9 mouse cellular contexts compared by ENCODE assay signal in the genomic region with DNA sequence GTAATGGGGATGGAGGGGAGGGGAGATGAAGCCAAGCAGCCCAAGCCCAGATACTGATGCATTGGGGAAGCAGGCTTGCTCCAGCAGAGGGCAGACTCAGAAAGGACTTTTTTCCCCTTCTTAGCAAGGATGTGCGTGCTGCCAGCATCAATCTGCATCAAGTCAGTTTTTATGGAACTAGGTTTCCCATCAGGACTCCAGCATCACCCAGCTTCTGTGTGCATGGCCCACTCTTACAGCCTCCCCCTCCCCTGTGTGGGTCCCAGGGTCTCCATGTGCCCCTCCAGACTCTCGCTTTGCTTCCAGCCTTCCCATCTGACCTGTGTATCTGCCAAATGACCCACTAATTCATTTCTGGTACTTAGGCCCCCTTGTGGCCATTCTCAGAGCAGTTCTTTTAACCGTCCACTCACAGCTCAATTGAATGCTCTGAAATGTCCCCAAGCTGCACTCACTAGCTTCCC.
DNase-seq lines count a peak whose midpoint lies in the region; ATAC-seq and TF ChIP-seq lines count a peak whose summit lies in the region.
"Had no signal": no experiment of that assay in that cellular context is flagged by ENCODE, and none has a peak within 500 bp of the region (broad histone marks: within the 10 kb centered on the region; RNA-seq: fewer than 3 reads in every experiment).

No protein-coding gene starts in this region.

- TF ChIP-seq CTCF in intestine, postnatal 0 days (IDR thresholded peaks at IDR 0.05; ENCODE audit: low read depth): peak; percentile 78

- ATAC-seq in intestine, postnatal 0 days: no peak; the same call in 1 of the 2 replicates
- peak; percentile 57; the same call in 1 of the 2 replicates for ATAC-seq in midbrain, embryonic 16.5 days

- intact Hi-C loops in left cerebral cortex, postnatal 25 days (cut with DNase I): loop anchor here (2.0 to 10.0 kb wide), 6 partner anchors 73 to 830 kb away; a partner anchor contains a TSS

- DNase-seq in adrenal gland, adult 2 months: peak; percentile 25
- DNase-seq in adrenal gland, adult 8-10 months: no peak
- DNase-seq in cerebellum, adult 8-10 months: peak; percentile 18
- DNase-seq in frontal cortex, postnatal 10 days (ENCODE audit: low spot score in 2 of 2): peak; percentile 20 to 44
- peak; percentile 52 to 60 for DNase-seq in left cerebral cortex, postnatal 25 days (ENCODE audit: low spot score in 2 of 2)
- DNase-seq in spleen, postnatal 14 days (ENCODE audit: low spot score in 2 of 2): no peak

- no peak overlapping the region for H3K4me2 ChIP-seq in intestine, postnatal 0 days (replicated peaks; ENCODE audit: low read depth)
- H3K4me2 ChIP-seq in midbrain, embryonic 16.5 days (ENCODE audit: low read length): no peak overlapping the region
- H3K4me2 ChIP-seq: heart, embryonic 13.5 days had no signal

- no peak overlapping the region for H3K27ac ChIP-seq in intestine, postnatal 0 days (ENCODE audit: low read depth, low read length)
- H3K27ac ChIP-seq in midbrain, embryonic 16.5 days (ENCODE audit: low read length): no peak overlapping the region
- H3K27ac ChIP-seq: heart, embryonic 13.5 days had no signal

- H3K4me3 ChIP-seq in intestine, postnatal 0 days (ENCODE audit: low read depth, low read length): no peak overlapping the region
- H3K4me3 ChIP-seq in midbrain, embryonic 16.5 days (ENCODE audit: low read depth, low read length): no peak overlapping the region
- H3K4me3 ChIP-seq: heart, embryonic 13.5 days had no signal

- no peaks in the 10 kb centered on the region for H3K27me3 ChIP-seq in intestine, postnatal 0 days (replicated peaks; ENCODE audit: control insufficient read depth, insufficient read depth, low read length)
- H3K27me3 ChIP-seq in midbrain, embryonic 16.5 days (ENCODE audit: control insufficient read depth, insufficient read depth, low read depth, low read length): no peaks in the 10 kb centered on the region
- H3K27me3 ChIP-seq: heart, embryonic 13.5 days had no signal

- H3K9me3 ChIP-seq in intestine, postnatal 0 days (ENCODE audit: control insufficient read depth): no peaks in the 10 kb centered on the region
- no peaks in the 10 kb centered on the region for H3K9me3 ChIP-seq in midbrain, embryonic 16.5 days (replicated peaks; ENCODE audit: control insufficient read depth, low read length, poor library complexity, severe bottlenecking)
- H3K9me3 ChIP-seq: heart, embryonic 13.5 days had no signal

- 24% methylated on average over 3 of the region's 3 CpGs for WGBS in intestine, postnatal 0 days
- WGBS in midbrain, embryonic 16.5 days: 14% methylated on average over 3 of the region's 3 CpGs

- no peak overlapping the region for H3K9ac ChIP-seq in intestine, postnatal 0 days (ENCODE audit: low read depth, low read length)
- no peak overlapping the region for H3K9ac ChIP-seq in midbrain, embryonic 16.5 days (ENCODE audit: low read depth, low read length)
- H3K9ac ChIP-seq: heart, embryonic 13.5 days had no signal

- H3K4me1 ChIP-seq in intestine, postnatal 0 days (replicated peaks; ENCODE audit: control insufficient read depth, insufficient read depth, low read length): peaks cover 2% of the 10 kb centered on the region; the same call in 1 of the 2 replicates
- H3K4me1 ChIP-seq in midbrain, embryonic 16.5 days (ENCODE audit: control insufficient read depth, insufficient read depth, low read length): peaks cover 3% of the 10 kb centered on the region; the same call in 1 of the 2 replicates

- H3K36me3 ChIP-seq in intestine, postnatal 0 days (ENCODE audit: control insufficient read depth, insufficient read depth): no peaks in the 10 kb centered on the region
- no peaks in the 10 kb centered on the region for H3K36me3 ChIP-seq in midbrain, embryonic 16.5 days (ENCODE audit: control insufficient read depth, insufficient read depth, low read length)

Comparison
In these comparisons a context has a peak if more than half of its experiments do, and no peak if none do; other contexts are left out.
1. DNase-seq: peak in adrenal gland, adult 2 months (single experiment), cerebellum, adult 8-10 months (single experiment), frontal cortex, postnatal 10 days (2 of 2) and left cerebral cortex, postnatal 25 days (2 of 2); none in adrenal gland, adult 8-10 months (single experiment) and spleen, postnatal 14 days (0 of 2).